Mouse (Mus musculus) spleen, postnatal 14 days (tissue): Measurements from ENCODE around the gene Mast4.
"Not testable (repeated sequence)": the region's sequence is repeated elsewhere in the genome, so short reads cannot be mapped to it uniquely, and the experiment has no call there.

Source experiments
- DNase-seq, 2 experiments: peaks; one replicate each; pipeline ENCODE4 v3.0.0; 2021 to 2022; ENCODE audit warnings: low spot score in 2 of 2

Mast4 gene

DNA sequence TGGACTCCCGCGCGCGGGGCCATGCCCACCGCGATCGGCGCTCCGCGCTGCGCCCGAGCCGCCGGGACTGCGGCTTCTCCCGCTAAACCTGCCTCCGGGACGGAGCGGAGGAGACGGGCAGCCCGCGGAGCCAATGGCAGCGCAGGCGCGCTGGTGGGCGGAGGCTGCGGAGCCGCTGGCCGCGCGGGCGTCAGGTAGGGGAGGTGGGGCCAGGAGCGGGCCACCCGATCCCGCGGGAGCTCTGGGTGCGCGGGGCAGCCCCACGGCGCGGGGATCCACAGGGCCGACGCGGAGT lies at the start of gene Mast4:
Gene Mast4 (minus strand): TSS at position 106 of the 295 bp plus-strand sequence.
- peak in 1 of 2 experiments; percentile 11 for DNase-seq

DNA sequence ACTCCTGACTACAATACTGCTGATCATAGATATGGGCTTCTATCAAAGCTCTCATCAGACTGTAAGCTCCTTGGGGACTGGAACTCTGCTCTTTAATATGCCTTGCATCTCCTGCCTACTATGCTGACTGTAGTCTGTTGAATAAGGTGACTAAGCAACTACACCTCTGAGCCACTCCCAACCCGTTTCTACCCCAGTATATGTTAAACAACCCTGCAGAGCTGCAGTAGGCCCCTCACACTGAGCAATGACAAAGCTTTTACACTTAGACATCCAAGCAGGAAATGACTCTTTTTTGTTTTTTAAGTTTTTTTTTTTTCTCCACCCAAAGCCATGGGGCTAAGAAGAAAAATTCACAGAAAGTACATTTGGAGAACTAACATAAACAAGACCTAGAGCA lies 40.2 kb upstream of the Mast4 start:
- no peak for DNase-seq

- no peak for DNase-seq
Measured at GRCm38 (mm10) chr13:103369194-103369593, 34.9 kb upstream of the Mast4 start.

DNA sequence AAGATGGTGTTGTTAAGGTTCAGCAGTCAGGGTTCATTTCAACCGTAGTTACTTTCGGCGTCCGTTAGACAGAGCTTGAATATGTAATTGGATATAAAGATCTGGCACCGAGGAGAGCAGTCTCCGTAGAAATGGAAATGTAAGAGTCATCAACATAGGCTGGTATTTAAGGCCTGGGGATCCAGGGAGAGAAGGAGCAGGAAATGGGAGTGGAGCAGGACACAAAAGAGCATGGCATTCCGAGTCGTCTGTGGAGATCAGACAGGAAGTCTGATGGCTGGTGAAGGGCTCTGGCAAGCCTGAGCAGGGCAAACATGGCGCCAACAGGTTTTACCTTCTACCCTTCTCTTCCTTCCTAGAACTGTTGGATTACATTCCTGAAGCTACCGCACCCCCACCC lies 28.9 kb upstream of the Mast4 start:
- no peak for DNase-seq

DNA sequence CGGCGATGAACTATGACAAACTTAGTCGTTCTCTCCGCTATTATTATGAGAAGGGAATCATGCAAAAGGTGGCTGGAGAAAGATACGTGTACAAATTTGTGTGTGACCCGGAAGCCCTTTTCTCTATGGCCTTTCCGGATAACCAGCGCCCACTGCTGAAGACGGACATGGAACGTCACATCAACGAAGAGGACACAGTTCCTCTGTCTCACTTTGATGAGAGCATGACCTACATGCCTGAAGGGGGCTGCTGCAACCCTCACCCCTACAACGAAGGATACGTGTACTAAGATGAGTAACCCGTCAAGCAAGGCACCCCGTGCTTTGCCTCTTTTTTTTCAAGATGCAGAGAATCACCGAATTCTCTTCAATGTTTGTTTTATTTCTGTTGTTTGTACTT lies 23.1 kb upstream of the Mast4 start:
- DNase-seq = not testable (repeated sequence)

- DNase-seq = not testable (repeated sequence)
Measured at GRCm38 (mm10) chr13:103356909-103357308, 22.6 kb upstream of the Mast4 start.

- no peak for DNase-seq
Measured at GRCm38 (mm10) chr13:103354737-103355136, 20.4 kb upstream of the Mast4 start.

DNA sequence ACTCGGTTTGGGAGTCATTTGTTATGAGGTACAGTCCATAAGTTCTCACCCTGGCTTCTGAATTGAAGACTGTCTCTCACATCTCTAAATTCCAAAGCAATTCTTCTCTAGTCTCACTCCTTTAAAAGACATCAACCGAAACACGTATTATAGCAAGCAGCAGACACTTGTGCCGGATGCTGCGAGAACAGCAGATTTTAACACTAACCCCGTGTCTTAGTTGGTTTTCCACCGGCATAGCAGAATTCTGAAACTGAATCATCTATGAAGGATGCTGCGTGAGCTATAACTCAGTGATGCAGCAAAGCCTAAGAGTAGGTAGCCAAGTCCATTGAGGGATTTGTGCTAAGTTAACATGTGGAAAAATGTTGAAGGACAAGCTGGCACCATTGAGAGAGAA lies 10.5 kb upstream of the Mast4 start:
- DNase-seq = no peak

GRCm38 (mm10) chr13:103344006-103344720 lies 9.9 kb upstream of the Mast4 start:
- DNase-seq = no peak

DNA sequence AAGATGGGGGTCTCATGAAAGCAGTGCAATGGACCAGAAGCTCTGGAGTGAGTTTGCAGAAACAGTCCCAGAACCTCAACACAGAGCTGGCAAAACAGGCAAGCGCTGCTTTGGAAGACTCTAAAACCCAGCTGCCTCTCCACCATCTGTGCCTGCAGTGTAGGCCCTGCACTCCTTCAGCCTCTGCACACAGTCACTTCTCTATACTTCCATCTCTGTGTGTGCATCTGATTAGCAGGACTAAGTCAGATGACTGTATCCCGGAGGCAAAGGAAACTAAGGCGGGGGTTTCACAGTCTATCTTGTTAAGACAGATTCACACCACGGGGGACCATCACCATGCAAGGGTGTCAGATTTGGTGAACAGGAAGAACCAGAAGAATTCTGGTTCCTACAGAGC lies 6.7 kb upstream of the Mast4 start:
- DNase-seq = no peak

DNA sequence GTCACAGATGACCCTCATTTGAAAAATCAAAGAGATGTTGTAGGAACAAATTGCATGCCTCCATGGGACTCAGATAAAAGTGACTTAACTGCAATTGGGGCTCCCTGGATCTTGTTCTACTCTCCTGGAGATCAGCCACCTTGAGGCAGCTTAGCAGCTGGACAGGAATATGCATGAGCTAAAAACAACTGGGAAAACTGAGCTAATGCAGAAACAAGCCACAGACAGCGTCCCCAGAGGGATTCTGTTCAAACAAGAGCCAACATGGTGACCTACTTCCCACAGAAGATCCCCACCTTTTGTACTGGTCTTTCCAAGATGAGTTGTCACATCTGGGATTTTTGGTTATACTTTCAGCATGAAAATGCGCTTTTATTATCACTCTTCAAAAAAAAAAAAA lies 4.3 kb upstream of the Mast4 start:
- DNase-seq = no peak

- no peak for DNase-seq
Measured at GRCm38 (mm10) chr13:103336237-103336636, 1.9 kb upstream of the Mast4 start.

DNA sequence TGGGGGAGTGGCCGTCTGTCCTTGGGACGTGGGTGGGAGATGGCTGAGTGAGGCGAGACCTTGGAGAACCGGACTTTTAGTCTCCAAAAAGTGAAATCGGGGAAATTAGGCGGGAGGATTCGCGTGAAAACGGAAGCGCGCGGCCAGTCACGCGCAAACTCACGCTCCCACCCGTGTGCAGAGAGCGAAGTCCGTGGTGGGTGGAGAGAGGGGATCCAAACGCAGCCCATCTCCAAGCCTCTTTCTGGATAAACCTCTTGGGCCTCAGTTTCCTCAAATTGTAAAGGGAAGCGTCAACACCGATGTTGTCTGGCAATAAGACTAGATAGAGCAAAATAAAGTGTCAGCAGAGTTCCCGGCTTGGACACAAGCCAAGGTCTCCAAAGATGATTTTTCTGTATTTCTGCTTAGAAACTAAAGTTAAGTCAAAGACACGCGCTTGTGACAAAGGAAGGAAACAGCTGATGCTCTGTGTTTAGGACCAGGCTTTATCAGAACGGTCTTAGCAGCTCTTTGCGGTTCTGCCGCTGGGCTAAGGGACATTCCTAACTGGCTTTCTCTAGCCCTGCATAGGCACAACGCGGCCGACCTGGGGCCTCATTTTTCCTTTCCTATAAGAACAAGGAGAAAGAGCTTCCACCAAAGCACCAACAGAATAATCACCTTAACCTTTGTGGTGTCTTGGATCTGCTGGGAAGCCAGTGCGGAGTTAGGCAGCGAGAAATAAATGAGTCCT lies 594 bp upstream of the Mast4 start:
- DNase-seq = no peak

- no peak for DNase-seq
Measured at GRCm38 (mm10) chr13:103333601-103334391, 501 bp downstream of the Mast4 start.

DNA sequence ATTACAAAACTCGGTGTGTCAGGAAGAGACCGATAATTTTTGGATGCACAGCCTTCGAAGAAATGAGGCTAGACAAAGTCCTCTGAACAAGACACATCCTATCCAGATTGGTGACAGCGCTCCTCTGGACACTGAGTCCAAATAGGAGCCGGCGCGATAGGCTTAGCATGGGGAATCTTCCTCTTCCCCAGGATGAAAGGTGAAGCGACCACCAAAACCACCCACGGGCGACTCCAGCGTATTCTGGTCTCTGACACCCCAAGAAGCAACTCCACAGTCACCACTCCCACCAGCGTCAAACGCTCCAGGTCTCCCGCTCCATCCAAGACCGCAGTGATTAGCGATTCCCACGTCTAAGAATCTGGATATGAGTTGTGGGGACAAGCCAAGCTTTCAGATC lies 1.1 kb downstream of the Mast4 start:
- no peak for DNase-seq

- no peak for DNase-seq
Measured at GRCm38 (mm10) chr13:103332731-103333130, 1.6 kb downstream of the Mast4 start.

DNA sequence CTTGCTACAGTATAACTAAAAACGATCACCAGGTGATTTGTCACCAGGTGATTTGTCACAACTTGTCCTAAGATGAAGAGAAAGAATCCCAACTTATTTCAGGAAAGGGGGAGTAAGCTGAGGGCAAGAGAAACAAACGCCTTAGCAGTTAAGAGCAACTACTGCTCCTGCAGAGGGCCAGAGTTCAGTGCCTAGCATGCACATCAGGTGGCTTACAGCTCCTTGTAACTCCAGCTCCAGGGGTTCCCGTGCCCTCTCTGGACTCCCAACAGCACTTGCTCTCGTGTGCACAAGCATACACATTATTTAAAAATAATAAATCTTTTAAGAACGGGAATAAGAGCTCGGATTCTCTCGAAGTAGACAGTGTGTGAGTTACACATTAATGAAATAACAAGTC lies 3.2 kb downstream of the Mast4 start:
- no peak for DNase-seq

GRCm38 (mm10) chr13:103328299-103328698 lies 6.0 kb downstream of the Mast4 start:
- no peak for DNase-seq

GRCm38 (mm10) chr13:103327843-103328242 lies 6.5 kb downstream of the Mast4 start:
- DNase-seq = no peak

DNA sequence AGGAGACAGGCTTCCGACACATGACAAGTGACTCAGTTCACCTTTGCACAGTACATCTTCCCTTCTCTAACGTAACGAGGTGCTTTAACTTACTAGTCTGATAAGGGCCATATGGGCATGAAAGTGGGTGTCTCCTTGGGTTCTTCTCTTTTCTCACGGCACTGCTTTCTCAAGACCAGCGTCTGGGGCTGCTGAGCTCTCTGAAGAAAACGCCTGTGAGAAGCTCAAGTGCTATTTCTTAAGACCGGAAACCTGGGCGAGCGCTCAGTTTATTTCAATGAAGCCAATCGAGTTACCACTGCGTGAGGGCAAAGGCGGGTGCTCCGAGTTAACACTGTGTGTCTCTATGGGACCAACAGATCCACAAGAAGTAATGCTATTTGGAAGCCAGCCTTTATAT lies 8.1 kb downstream of the Mast4 start:
- DNase-seq = no peak

GRCm38 (mm10) chr13:103319881-103320280 lies 14.4 kb downstream of the Mast4 start:
- no peak for DNase-seq

GRCm38 (mm10) chr13:103319317-103319716 lies 15.0 kb downstream of the Mast4 start:
- no peak for DNase-seq
